Mouse (Mus musculus): ENCODE measurements around the gene Trmt10c. TPM values are rescaled to one million over a fixed set of nuclear protein-coding genes. Genes with fewer than 3 reads are reported as not detected.
"Not testable (repeated sequence)": the region's sequence is repeated elsewhere in the genome, so short reads cannot be mapped to it uniquely, and the experiment has no call there.

Trmt10c gene
- 1 to 10 TPM; 9.3 to 10.0 TPM for total RNA-seq (2021)
- long read RNA-seq, experiment 1, transcript Trmt10c-201 (2 exons, 3,002 nt), result major isoform, 8 of 10 reads
- long read RNA-seq, experiment 1, partial matches to known transcripts, result 0 of 10 reads
- long read RNA-seq, experiment 1, other reads (novel, unspliced or antisense), result 2 of 10 reads
- long read RNA-seq, experiment 2, transcript Trmt10c-201 (2 exons, 3,002 nt), result major isoform, 18 of 19 reads
- long read RNA-seq, experiment 2, partial matches to known transcripts, result 0 of 19 reads
- long read RNA-seq, experiment 2, other reads (novel, unspliced or antisense), result 1 of 19 reads

- no peak for TF ChIP-seq CTCF (conservative IDR thresholded peaks at IDR 0.05)
- peak within 1 kb of the TSS; percentile 89 for H3K4me3 ChIP-seq
- H3K27ac ChIP-seq, result peak within 1 kb of the TSS; percentile 94
- peak; percentile 92 to 95 for DNase-seq (ENCODE audit: low spot score in 2 of 2)
These were observed at the start of gene Trmt10c for GRCm38 (mm10) chr16:56037138-56038010. Gene Trmt10c, minus strand, starts transcription at chr16:56037819.

- DNase-seq (ENCODE audit: low spot score in 2 of 2), result no peak
- Histone ChIP-seq H3K27ac (no peak overlapping the region), H3K4me3 (no peak overlapping the region)
- no peak for TF ChIP-seq CTCF (conservative IDR thresholded peaks at IDR 0.05)
These were observed 48.7 kb upstream of the Trmt10c start for GRCm38 (mm10) chr16:56086336-56086735.

GRCm38 (mm10) chr16:56081691-56082090, 44.1 kb upstream of the Trmt10c start:
- no peak overlapping the region for H3K27ac ChIP-seq
- DNase-seq (ENCODE audit: low spot score in 2 of 2), result no peak
- no peak overlapping the region for H3K4me3 ChIP-seq
- no peak for TF ChIP-seq CTCF (conservative IDR thresholded peaks at IDR 0.05)

GRCm38 (mm10) chr16:56079419-56079818, 41.8 kb upstream of the Trmt10c start:
- no peak for TF ChIP-seq CTCF (conservative IDR thresholded peaks at IDR 0.05)
- H3K27ac ChIP-seq, result no peak overlapping the region
- H3K4me3 ChIP-seq, result no peak overlapping the region
- no peak for DNase-seq (ENCODE audit: low spot score in 2 of 2)

- no peak for TF ChIP-seq CTCF (conservative IDR thresholded peaks at IDR 0.05)
- peak overlapping the region; percentile 94 for H3K4me3 ChIP-seq
- no peak for DNase-seq (ENCODE audit: low spot score in 2 of 2)
These were observed 38.7 kb upstream of the Trmt10c start for GRCm38 (mm10) chr16:56076121-56076869.

GRCm38 (mm10) chr16:56075222-56076111, 37.8 kb upstream of the Trmt10c start:
- DNase-seq (ENCODE audit: low spot score in 2 of 2), result peak; percentile 76 to 84
- Histone ChIP-seq H3K4me3 (peak overlapping the region; percentile 94), H3K27ac (peak overlapping the region; percentile 98)
- no peak for TF ChIP-seq CTCF (conservative IDR thresholded peaks at IDR 0.05)

More at GRCm38 (mm10) chr16:56076121-56076869, 38.7 kb upstream of the Trmt10c start:
- H3K27ac ChIP-seq, result peak overlapping the region; percentile 98

- no peak for TF ChIP-seq CTCF (conservative IDR thresholded peaks at IDR 0.05)
- no peak for DNase-seq (ENCODE audit: low spot score in 2 of 2)
- H3K27ac ChIP-seq, result peak overlapping the region; percentile 98
- peak overlapping the region; percentile 94 for H3K4me3 ChIP-seq
These were observed 36.9 kb upstream of the Trmt10c start for GRCm38 (mm10) chr16:56074565-56074964.

GRCm38 (mm10) chr16:56074122-56074521, 36.5 kb upstream of the Trmt10c start:
- TF ChIP-seq CTCF (conservative IDR thresholded peaks at IDR 0.05), result no peak
- no peak overlapping the region; the same call in 1 of the 2 replicates for H3K27ac ChIP-seq
- no peak for DNase-seq (ENCODE audit: low spot score in 2 of 2)

GRCm38 (mm10) chr16:56073150-56073549, 35.5 kb upstream of the Trmt10c start:
- not testable (repeated sequence) for H3K4me3 ChIP-seq; H3K27ac ChIP-seq; DNase-seq (ENCODE audit: low spot score in 2 of 2)

More at GRCm38 (mm10) chr16:56074122-56074521, 36.5 kb upstream of the Trmt10c start:
- no peak overlapping the region for H3K4me3 ChIP-seq

- no peak for DNase-seq (ENCODE audit: low spot score in 2 of 2)
- Histone ChIP-seq H3K4me3 (no peak overlapping the region), H3K27ac (no peak overlapping the region)
- no peak for TF ChIP-seq CTCF (conservative IDR thresholded peaks at IDR 0.05)
These were observed 34.9 kb upstream of the Trmt10c start for GRCm38 (mm10) chr16:56072533-56072932.

GRCm38 (mm10) chr16:56071317-56072232, 34.0 kb upstream of the Trmt10c start:
- TF ChIP-seq CTCF (conservative IDR thresholded peaks at IDR 0.05), result no peak
- H3K4me3 ChIP-seq, result no peak overlapping the region
- no peak for DNase-seq (ENCODE audit: low spot score in 2 of 2)
- no peak overlapping the region for H3K27ac ChIP-seq

All from layer of hippocampus, adult 2 months (tissue).